Mouse (Mus musculus) neural tube, embryonic 12.5 days (tissue): ENCODE measurements around the gene Clasp2. TPM values are rescaled to one million over a fixed set of nuclear protein-coding genes. Genes with fewer than 3 reads are reported as not detected.

Source experiments
- ATAC-seq: fragments of 200-750 bp; cut with Nextera tagmentation; 2 replicates; pipeline ENCODE4 v1.8.0; 2017; ENCODE audit warnings: low read depth, mild to moderate bottlenecking, moderate TSS enrichment, moderate library complexity; ENCODE audit not compliant: low FRiP score
- H3K27ac ChIP-seq: fragments of 300-500 bp; sonication (generic); 2 replicates; pipeline ENCODE4 v1.5.1; 2016
- H3K27me3 ChIP-seq: fragments of 300-500 bp; sonication (generic); replicated peaks from 2 replicates; pipeline ENCODE4 v1.6.1; 2016; ENCODE audit warnings: mild to moderate bottlenecking
- H3K36me3 ChIP-seq: fragments of 300-500 bp; sonication (generic); 2 replicates; pipeline ENCODE4 v1.6.1; 2016; ENCODE audit warnings: mild to moderate bottlenecking
- H3K4me1 ChIP-seq: fragments of 300-500 bp; sonication (generic); 2 replicates; pipeline ENCODE4 v1.6.1; 2016
- H3K4me2 ChIP-seq: fragments of 300-500 bp; sonication (generic); replicated peaks from 2 replicates; pipeline ENCODE4 v1.6.1; 2016; ENCODE audit warnings: mild to moderate bottlenecking
- H3K4me3 ChIP-seq: fragments of 300-500 bp; sonication (generic); 2 replicates; pipeline ENCODE4 v1.5.1; 2016
- H3K9ac ChIP-seq: fragments of 300-500 bp; sonication (generic); 2 replicates; pipeline ENCODE4 v1.6.1; 2016; ENCODE audit warnings: mild to moderate bottlenecking
- H3K9me3 ChIP-seq: fragments of 300-500 bp; sonication (generic); 2 replicates; pipeline ENCODE4 v1.6.1; 2016; ENCODE audit warnings: mild to moderate bottlenecking
- WGBS: fragments of 180-500 bp; shearing (Covaris S2); methylation state at CpG from one replicate; pipeline ENCODE4 v1.1.7; 2016; 5-methylcytosine and 5-hydroxymethylcytosine counted together
- polyA plus RNA-seq: library from polyadenylated mRNA; unstranded; fragments of >200 nt; fragmentation: Nextera tagmentation; extraction: Ambion mirVana; gene quantifications from 2 replicates; pipeline ENCODE4 v1.2.1, GENCODE M21; 2016

The Clasp2 gene
- polyA plus RNA-seq, 1 experiment from 2014 or later, result 82.7 TPM

DNA sequence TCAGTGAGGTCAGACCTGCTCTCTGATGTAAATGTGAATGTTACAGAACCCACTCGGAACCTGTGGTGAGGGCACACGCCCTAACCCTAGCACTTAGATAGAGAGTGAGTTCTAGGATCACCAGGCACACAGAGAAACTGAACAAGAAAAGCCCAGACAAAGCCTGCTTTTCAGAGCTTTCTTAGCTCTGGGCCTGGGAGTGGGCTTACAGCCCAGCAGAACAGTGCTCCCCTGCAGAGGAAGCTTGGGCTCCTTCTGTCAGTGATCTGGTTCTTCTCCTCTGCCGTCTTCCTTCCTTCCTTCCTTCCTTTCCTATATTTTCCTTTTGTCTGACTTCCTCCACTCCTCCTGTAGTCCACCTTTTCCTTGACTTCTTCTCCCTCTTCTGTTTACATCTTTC, 61.5 kb downstream of the Clasp2 start:
- Histone ChIP-seq H3K36me3 (no peaks in the 10 kb centered on the region), H3K27ac (no peak overlapping the region), H3K9ac (no peak overlapping the region), H3K27me3 (no peaks in the 10 kb centered on the region), H3K4me1 (no peaks in the 10 kb centered on the region; the same call in 1 of the 2 replicates), H3K4me3 (no peak overlapping the region), H3K9me3 (no peaks in the 10 kb centered on the region), H3K4me2 (no peak overlapping the region)
- WGBS, result 71% methylated on average over 3 of the region's 3 CpGs
- no peak for ATAC-seq

DNA sequence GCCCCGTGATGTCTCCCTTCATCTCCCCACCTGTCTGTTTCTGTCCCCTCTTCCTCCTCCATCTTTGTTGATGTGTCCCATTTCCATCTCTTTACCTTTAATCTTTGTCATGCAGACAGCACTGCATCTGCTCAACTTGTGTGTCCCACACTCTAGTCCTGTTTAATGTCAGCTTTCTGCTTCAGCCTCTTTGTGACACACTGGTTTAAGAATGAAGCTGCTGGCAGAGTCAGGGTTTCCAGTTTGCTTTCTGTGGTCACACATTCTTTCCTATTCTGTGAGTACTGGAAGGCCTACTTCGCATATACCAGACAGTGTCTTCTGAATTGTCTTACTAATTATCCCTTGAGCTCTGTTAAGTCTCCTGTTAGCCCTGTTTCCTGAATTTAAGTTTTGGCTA, 62.5 kb downstream of the Clasp2 start:
- no peak overlapping the region for H3K4me3 ChIP-seq
- no peaks in the 10 kb centered on the region for H3K27me3 ChIP-seq
- no peaks in the 10 kb centered on the region for H3K36me3 ChIP-seq
- no peak for ATAC-seq
- H3K27ac ChIP-seq, result no peak overlapping the region
- no peak overlapping the region for H3K9ac ChIP-seq
- H3K4me1 ChIP-seq, result no peaks in the 10 kb centered on the region; the same call in 1 of the 2 replicates
- no peaks in the 10 kb centered on the region for H3K9me3 ChIP-seq
- H3K4me2 ChIP-seq, result no peak overlapping the region
- 83% methylated on average over 2 of the region's 2 CpGs for WGBS

DNA sequence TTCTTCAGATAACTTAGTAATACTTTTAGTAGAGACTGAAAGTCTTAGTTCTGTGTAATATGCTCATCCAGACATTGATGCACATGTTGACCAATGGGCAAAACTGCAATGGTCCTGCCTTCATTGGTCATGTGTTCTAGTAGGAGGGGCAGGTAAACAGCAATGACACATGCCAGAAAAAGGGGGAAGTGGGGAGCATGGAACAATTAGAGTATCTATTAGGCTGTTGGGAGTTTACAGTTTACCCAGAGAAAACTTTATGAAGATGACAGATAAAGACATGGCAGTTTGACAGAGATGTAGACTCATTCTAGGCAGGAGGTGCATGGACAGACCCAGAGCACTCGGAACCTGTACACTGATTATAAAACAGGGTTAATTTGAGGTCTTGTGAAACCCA, 64.1 kb downstream of the Clasp2 start:
- no peak overlapping the region for H3K4me3 ChIP-seq
- WGBS, result 100% methylated on average over 1 of the region's 1 CpGs
- H3K4me2 ChIP-seq, result no peak overlapping the region
- no peak for ATAC-seq
- no peaks in the 10 kb centered on the region; the same call in 1 of the 2 replicates for H3K4me1 ChIP-seq
- no peaks in the 10 kb centered on the region for H3K36me3 ChIP-seq
- H3K9me3 ChIP-seq, result no peaks in the 10 kb centered on the region
- no peak overlapping the region for H3K27ac ChIP-seq
- no peak overlapping the region for H3K9ac ChIP-seq
- no peaks in the 10 kb centered on the region for H3K27me3 ChIP-seq

DNA sequence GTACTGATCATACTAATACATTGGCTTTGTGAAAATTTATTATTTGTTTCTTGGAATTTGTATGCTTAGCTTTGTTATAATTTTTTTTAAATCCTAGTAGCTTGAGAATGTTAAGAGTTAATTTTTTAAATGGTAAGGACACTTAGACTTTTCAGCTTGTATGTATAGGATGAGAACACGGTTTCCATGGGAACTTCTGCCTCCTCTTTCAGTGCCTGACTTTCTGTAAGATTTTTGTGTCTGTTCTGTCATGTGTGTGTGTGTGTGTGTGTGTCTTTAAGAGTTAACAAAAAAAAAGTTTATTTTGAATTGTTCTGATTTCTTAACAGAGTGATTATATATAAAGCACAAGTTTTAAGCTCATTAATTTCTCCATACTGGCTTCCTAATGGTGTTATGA, 70.1 kb downstream of the Clasp2 start:
- no peak overlapping the region for H3K27ac ChIP-seq
- WGBS, result 84% methylated on average over 1 of the region's 1 CpGs
- no peak overlapping the region for H3K9ac ChIP-seq
- H3K4me3 ChIP-seq, result no peak overlapping the region
- ATAC-seq, result no peak
- no peak overlapping the region for H3K4me2 ChIP-seq
- no peaks in the 10 kb centered on the region for H3K27me3 ChIP-seq
- no peaks in the 10 kb centered on the region for H3K4me1 ChIP-seq
- no peaks in the 10 kb centered on the region for H3K9me3 ChIP-seq
- no peaks in the 10 kb centered on the region for H3K36me3 ChIP-seq

DNA sequence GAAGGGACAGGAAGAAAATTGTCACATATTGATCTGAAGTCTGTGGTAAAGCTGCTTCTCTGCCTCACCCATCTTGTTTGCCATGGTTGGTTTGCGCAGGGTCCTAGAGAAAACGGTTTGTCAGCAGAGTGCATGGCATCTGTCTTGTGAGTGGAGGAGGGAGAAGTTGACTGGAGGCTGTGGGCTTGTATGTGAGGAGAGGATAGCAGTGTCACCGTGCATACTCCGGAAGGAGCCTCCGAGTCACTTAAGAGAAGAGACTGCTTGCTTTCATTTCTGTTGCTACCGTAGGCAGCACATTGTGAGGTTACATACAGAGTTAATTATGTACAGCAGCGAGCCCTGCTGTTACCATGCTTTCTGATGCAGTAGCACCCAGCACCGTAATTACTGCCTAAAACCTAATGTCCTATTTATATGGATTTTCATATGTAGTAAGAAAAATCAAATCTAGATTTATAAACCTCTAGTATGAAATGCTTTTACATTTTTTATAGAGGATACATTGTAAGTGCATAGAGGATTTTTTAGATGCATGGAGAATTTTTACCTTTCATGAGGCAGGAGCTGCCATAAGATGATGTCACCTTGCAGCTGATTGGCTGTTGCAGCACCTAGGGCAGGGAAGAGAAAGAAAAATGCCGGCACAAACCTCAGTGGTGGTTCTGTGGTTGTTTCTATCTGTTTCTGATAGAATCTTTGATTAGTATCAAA, 70.8 kb downstream of the Clasp2 start:
- Histone ChIP-seq H3K4me2 (peak overlapping the region; percentile 42), H3K36me3 (no peaks in the 10 kb centered on the region), H3K27me3 (no peaks in the 10 kb centered on the region), H3K27ac (peak overlapping the region; percentile 50; the same call in 1 of the 2 replicates), H3K9me3 (no peaks in the 10 kb centered on the region), H3K4me1 (no peaks in the 10 kb centered on the region), H3K4me3 (peak overlapping the region; percentile 29), H3K9ac (peak overlapping the region; percentile 42; the same call in 1 of the 2 replicates)
- peak; percentile 91 for ATAC-seq
- WGBS, result 43% methylated on average over 9 of the region's 9 CpGs

DNA sequence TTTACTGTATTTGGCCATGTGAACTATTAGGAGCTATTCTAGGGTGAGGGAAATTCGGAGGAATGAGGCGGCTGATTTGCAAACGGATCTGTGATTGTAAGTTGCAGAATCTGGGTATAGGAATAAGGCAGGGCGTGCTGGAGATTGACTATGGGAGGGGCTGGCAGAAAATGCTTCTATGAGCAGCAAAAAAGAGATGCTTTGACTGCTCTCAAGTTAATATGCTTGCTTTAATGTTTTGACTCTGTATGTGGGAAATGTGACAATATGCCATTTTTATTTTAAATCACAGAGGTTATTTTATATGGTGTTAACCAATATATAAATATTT, 71.4 kb downstream of the Clasp2 start:
- no peaks in the 10 kb centered on the region for H3K36me3 ChIP-seq
- no peak overlapping the region for H3K27ac ChIP-seq
- peak overlapping the region; percentile 29 for H3K4me3 ChIP-seq
- peak; percentile 39; the same call in 1 of the 2 replicates for ATAC-seq
- no peaks in the 10 kb centered on the region for H3K4me1 ChIP-seq
- peak overlapping the region; percentile 42 for H3K4me2 ChIP-seq
- 70% methylated on average over 4 of the region's 4 CpGs for WGBS
- no peaks in the 10 kb centered on the region for H3K27me3 ChIP-seq
- H3K9me3 ChIP-seq, result no peaks in the 10 kb centered on the region
- peak overlapping the region; percentile 42; the same call in 1 of the 2 replicates for H3K9ac ChIP-seq

DNA sequence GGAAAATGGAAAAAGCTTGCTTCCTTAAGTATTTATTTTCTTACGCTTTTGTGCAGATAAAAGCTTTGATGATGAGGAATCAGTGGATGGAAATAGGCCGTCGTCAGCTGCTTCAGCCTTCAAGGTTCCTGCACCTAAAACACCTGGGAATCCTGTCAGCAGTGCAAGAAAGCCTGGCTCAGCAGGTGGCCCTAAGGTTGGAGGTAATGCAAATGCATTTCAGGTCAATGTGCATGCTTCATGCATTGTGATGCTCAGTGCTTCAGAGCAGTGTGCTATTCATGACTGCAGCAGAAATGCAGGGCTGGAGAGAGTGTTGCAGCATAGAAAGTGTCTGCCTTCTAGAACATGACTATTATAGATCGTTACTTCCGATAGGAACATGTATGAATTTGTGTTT, 71.8 kb downstream of the Clasp2 start:
- Histone ChIP-seq H3K9ac (no peak overlapping the region), H3K27ac (no peak overlapping the region), H3K36me3 (no peaks in the 10 kb centered on the region), H3K27me3 (no peaks in the 10 kb centered on the region), H3K9me3 (no peaks in the 10 kb centered on the region), H3K4me2 (peak overlapping the region; percentile 47), H3K4me1 (no peaks in the 10 kb centered on the region), H3K4me3 (peak overlapping the region; percentile 23; the same call in 1 of the 2 replicates)
- WGBS, result 80% methylated on average over 5 of the region's 5 CpGs
- ATAC-seq, result no peak

DNA sequence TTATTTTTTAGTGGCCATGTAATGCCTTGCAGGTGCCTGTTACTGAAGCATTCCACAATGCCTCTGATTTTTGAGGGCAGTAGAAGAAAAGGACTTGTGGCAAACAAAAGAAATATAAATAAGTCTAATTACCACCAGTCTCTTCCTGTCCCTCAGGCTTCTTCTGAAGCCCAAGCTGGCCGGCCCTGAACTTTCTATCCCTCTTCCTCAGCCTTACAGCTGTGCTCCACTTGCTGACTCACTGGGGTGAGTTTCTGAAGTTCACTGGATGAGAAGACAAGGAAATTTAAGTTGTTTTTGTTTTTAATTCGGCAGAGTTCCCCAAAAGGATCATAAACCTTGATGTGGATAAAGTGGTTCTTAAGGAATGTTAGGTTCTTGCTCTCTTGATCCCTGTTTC, 74.6 kb downstream of the Clasp2 start:
- no peak for ATAC-seq
- H3K4me2 ChIP-seq, result no peak overlapping the region
- WGBS, result 77% methylated on average over 2 of the region's 2 CpGs
- H3K4me3 ChIP-seq, result no peak overlapping the region
- no peaks in the 10 kb centered on the region for H3K27me3 ChIP-seq
- no peak overlapping the region for H3K27ac ChIP-seq
- no peaks in the 10 kb centered on the region for H3K4me1 ChIP-seq
- H3K36me3 ChIP-seq, result no peaks in the 10 kb centered on the region
- no peak overlapping the region for H3K9ac ChIP-seq
- no peaks in the 10 kb centered on the region for H3K9me3 ChIP-seq

DNA sequence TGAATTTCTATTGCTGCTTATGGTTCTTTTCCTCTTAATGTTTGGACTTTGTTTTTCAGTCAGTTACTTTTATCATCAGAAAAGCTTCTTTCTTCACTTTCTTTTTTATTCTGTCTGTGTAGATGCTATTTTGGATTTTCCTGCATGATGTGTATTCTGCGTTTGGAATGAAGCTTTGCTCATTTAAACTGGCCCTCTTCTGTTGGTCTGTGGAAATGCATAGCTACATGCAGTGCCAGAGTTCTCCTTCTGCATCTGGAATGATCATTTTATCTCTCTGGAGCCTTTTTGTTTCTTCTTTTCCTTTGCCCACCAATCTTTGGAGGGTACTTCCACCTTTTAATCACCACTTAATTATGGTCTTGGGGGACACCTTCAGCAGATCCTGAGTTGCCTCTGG, 80.9 kb downstream of the Clasp2 start:
- 90% methylated on average over 1 of the region's 1 CpGs for WGBS
- Histone ChIP-seq H3K4me3 (no peak overlapping the region), H3K27ac (no peak overlapping the region), H3K9me3 (no peaks in the 10 kb centered on the region), H3K27me3 (no peaks in the 10 kb centered on the region), H3K4me1 (no peaks in the 10 kb centered on the region), H3K36me3 (no peaks in the 10 kb centered on the region), H3K4me2 (no peak overlapping the region), H3K9ac (no peak overlapping the region)
- no peak for ATAC-seq

DNA sequence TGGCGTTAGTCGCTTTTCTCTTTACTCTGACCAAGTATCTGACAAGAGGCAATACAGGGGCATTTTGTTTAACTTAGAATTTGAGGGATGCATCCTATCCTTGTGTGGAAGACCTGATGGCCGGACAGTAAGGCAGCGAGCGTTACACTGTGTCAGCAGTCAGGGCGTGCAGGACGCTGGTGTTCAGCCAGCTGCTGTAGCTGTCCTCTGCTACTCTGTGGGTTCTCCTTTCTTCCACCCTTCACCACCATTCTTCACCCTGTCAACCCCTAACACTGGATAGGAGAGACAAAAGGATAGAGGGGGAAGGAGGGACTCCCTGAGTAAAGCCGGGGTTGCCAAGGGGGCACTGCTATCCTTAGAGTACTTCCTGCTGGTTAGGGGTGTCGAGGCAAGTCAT, 87.4 kb downstream of the Clasp2 start:
- no peak overlapping the region for H3K4me3 ChIP-seq
- ATAC-seq, result 0 out of 2 replicates have a peak, but pooled peaks have one; percentile 41
- no peak overlapping the region for H3K4me2 ChIP-seq
- H3K27me3 ChIP-seq, result no peaks in the 10 kb centered on the region
- H3K9me3 ChIP-seq, result no peaks in the 10 kb centered on the region
- 0 out of 2 replicates have a peak, but pooled peaks cover 2% of the 10 kb centered on the region for H3K36me3 ChIP-seq
- peaks cover 4% of the 10 kb centered on the region; the same call in 1 of the 2 replicates for H3K4me1 ChIP-seq
- H3K27ac ChIP-seq, result no peak overlapping the region
- H3K9ac ChIP-seq, result no peak overlapping the region
- WGBS, result 54% methylated on average over 9 of the region's 9 CpGs

DNA sequence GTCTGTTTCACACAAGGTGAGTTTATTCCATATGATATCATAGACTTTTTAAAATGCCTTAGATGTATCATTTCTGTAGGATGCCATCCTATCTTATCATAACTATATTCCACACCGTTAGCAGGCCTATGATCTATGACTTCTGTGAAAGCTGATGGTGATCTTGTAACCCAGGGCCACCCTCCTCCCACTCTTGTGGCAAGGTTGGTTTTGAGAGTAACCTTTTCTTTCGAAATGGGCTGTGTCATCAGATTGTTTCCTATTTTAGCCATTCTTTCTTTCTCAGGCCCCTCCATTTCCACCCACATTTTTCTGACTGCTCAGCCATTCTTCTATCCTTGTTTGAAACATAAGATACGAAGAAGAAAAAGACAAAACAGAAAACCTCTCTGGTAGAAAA, 88.9 kb downstream of the Clasp2 start:
- peaks cover 4% of the 10 kb centered on the region; the same call in 1 of the 2 replicates for H3K4me1 ChIP-seq
- 0 out of 2 replicates have a peak, but pooled peaks cover 2% of the 10 kb centered on the region for H3K36me3 ChIP-seq
- no peak overlapping the region for H3K4me2 ChIP-seq
- no peak overlapping the region for H3K4me3 ChIP-seq
- H3K27me3 ChIP-seq, result no peaks in the 10 kb centered on the region
- H3K9ac ChIP-seq, result no peak overlapping the region
- H3K27ac ChIP-seq, result no peak overlapping the region
- 93% methylated on average over 3 of the region's 3 CpGs for WGBS
- no peak for ATAC-seq
- H3K9me3 ChIP-seq, result no peaks in the 10 kb centered on the region

DNA sequence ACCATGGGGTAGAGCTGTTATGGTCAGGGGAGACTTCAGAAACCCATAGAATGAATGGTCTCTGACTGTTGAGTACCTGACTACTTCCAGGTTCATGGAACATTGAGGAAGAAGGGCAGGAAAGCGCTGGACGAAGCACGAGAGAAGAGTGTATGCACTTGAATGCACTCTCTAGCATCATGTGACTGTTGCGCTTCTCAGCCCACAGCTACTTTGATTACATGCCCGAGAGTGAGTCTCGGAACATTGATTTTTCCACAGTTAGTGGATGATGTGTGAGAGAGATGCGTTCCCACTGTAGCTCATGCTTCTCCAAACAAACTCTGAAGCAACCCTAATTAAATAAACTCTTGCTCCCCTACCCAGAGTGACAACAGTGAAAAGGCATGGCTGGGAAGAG, 92.2 kb downstream of the Clasp2 start:
- no peak for ATAC-seq
- H3K27ac ChIP-seq, result no peak overlapping the region
- WGBS, result 89% methylated on average over 7 of the region's 7 CpGs
- 0 out of 2 replicates have a peak, but pooled peaks cover 2% of the 10 kb centered on the region for H3K36me3 ChIP-seq
- H3K27me3 ChIP-seq, result no peaks in the 10 kb centered on the region
- H3K9ac ChIP-seq, result no peak overlapping the region
- no peak overlapping the region for H3K4me3 ChIP-seq
- no peak overlapping the region for H3K4me2 ChIP-seq
- H3K9me3 ChIP-seq, result no peaks in the 10 kb centered on the region
- H3K4me1 ChIP-seq, result peaks cover 4% of the 10 kb centered on the region; the same call in 1 of the 2 replicates

DNA sequence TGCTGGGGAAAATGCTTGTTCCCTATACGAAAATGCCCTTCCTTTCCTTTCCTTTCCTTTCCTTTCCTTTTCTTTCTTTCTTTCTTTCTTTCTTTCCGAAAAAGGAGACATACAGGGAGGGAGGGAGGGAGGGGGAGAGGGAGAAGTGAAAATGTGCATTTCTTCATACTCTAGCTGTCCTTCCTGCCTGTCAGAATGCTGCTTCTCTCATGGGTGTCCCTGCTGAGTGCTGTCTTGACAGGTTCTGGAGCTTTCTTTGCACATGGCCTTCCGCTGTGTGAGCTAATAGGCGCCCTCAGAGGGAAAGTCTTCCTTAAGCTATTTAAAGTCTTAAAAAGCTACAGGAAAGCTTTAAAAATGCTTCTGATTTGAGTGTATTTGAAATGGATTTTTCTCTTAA, 95.7 kb downstream of the Clasp2 start:
- Histone ChIP-seq H3K27ac (no peak overlapping the region), H3K4me2 (no peak overlapping the region), H3K36me3 (no peaks in the 10 kb centered on the region), H3K27me3 (no peaks in the 10 kb centered on the region), H3K9me3 (no peaks in the 10 kb centered on the region), H3K9ac (no peak overlapping the region), H3K4me3 (no peak overlapping the region), H3K4me1 (no peaks in the 10 kb centered on the region)
- 92% methylated on average over 3 of the region's 4 CpGs for WGBS
- no peak for ATAC-seq
